22 mouse cellular contexts compared by ENCODE assay signal in genomic region chr13:56461460-56461859, GRCm38 (mm10). TPM values are rescaled to one million over a fixed set of nuclear protein-coding genes. Genes with fewer than 3 reads are reported as not detected.
A peak's percentile ranks its signal among the peaks of the same experiment; 100 is the strongest.
DNase-seq lines count a peak whose midpoint lies in the region; ATAC-seq and TF ChIP-seq lines count a peak whose summit lies in the region.
"Had no signal": no experiment of that assay in that cellular context is flagged by ENCODE, and none has a peak within 500 bp of the region (broad histone marks: within the 10 kb centered on the region; RNA-seq: fewer than 3 reads in every experiment).

No protein-coding gene starts in this region.

- no peak overlapping the region for H3K27ac ChIP-seq in kidney, embryonic 16.5 days (ENCODE audit: low read length)
- H3K27ac ChIP-seq in liver, adult 2 months (replicated peaks; ENCODE audit: insufficient read depth, low read depth, low read length) = no peak overlapping the region
- no peak overlapping the region for H3K27ac ChIP-seq in liver, embryonic 11.5 days (ENCODE audit: low read depth, low read length)
- H3K27ac ChIP-seq: embryonic facial prominence, embryonic 10.5 days; forebrain, embryonic 13.5 days; gastrocnemius, adult 2 months; heart, embryonic 10.5 days; hindbrain, embryonic 12.5 days had no signal

- DNase-seq in kidney, adult 18-20 months = peak; percentile 61
- peak; percentile 96 for DNase-seq in liver, adult 2 months (ENCODE audit: extremely low read depth, low read depth, low spot score)
- no peak for DNase-seq in liver, embryonic 11.5 days (ENCODE audit: low spot score)
- DNase-seq in kidney, postnatal 14 days = peak; percentile 39
- DNase-seq: adrenal gland, adult 2 months; adrenal gland, postnatal 25 days; cerebellum, adult 2 months; cerebellum, postnatal 10 days; gastrocnemius, adult 2 months; gastrocnemius, postnatal 25 days; heart, postnatal 10 days; heart, postnatal 4 days had no signal

- TF ChIP-seq CTCF in liver, adult 2 months (IDR thresholded peaks at IDR 0.05; ENCODE audit: low read depth, low read length) = peak; percentile 48

- no peak overlapping the region for H3K4me2 ChIP-seq in kidney, embryonic 16.5 days (replicated peaks; ENCODE audit: low read depth, low read length)
- H3K4me2 ChIP-seq in liver, embryonic 11.5 days = no peak overlapping the region
- H3K4me2 ChIP-seq: forebrain, embryonic 13.5 days; hindbrain, embryonic 12.5 days had no signal

- ATAC-seq in kidney, embryonic 16.5 days (ENCODE audit: low FRiP score, low TSS enrichment) = no peak
- ATAC-seq in liver, embryonic 11.5 days (replicated peaks; ENCODE audit: low FRiP score) = no peak
- no peak for ATAC-seq in cerebellum, adult (ENCODE audit: insufficient number of reproducible peaks, low FRiP score, low TSS enrichment)
- ATAC-seq: forebrain, embryonic 13.5 days had no signal

- no peaks in the 10 kb centered on the region for H3K27me3 ChIP-seq in kidney, embryonic 16.5 days (ENCODE audit: insufficient read depth, low read length)
- H3K27me3 ChIP-seq in liver, adult 2 months (ENCODE audit: control insufficient read depth, insufficient read depth, low read length) = no peaks in the 10 kb centered on the region
- 0 out of 2 replicates have a peak, but pooled peaks cover 2% of the 10 kb centered on the region for H3K27me3 ChIP-seq in liver, embryonic 11.5 days (replicated peaks; ENCODE audit: control insufficient read depth, insufficient read depth, low read length)
- H3K27me3 ChIP-seq: hindbrain, embryonic 12.5 days had no signal

- TF ChIP-seq POLR2A in liver, adult 2 months (IDR thresholded peaks at IDR 0.05; ENCODE audit: extremely low read depth, insufficient read depth, low read length) = no peak

- WGBS in kidney, embryonic 16.5 days = 74% methylated on average over 4 of the region's 4 CpGs
- WGBS in liver, adult 2 months = 32% methylated on average over 4 of the region's 4 CpGs
- WGBS in liver, embryonic 11.5 days = 62% methylated on average over 4 of the region's 4 CpGs

- H3K9ac ChIP-seq in kidney, embryonic 16.5 days (replicated peaks; ENCODE audit: low read length) = no peak overlapping the region
- H3K9ac ChIP-seq in liver, adult 2 months (ENCODE audit: low read depth, low read length) = no peak overlapping the region
- no peak overlapping the region for H3K9ac ChIP-seq in liver, embryonic 11.5 days (ENCODE audit: low read depth, low read length)
- H3K9ac ChIP-seq: forebrain, embryonic 13.5 days; hindbrain, embryonic 12.5 days had no signal

- no peaks in the 10 kb centered on the region for H3K9me3 ChIP-seq in kidney, embryonic 16.5 days (ENCODE audit: low read length)
- no peaks in the 10 kb centered on the region for H3K9me3 ChIP-seq in liver, embryonic 11.5 days (ENCODE audit: control insufficient read depth, low read length)
- H3K9me3 ChIP-seq: embryonic facial prominence, embryonic 10.5 days; forebrain, embryonic 13.5 days; heart, embryonic 10.5 days; hindbrain, embryonic 12.5 days had no signal

- H3K79me2 ChIP-seq in liver, adult 2 months (ENCODE audit: control insufficient read depth, insufficient read depth, low read length) = no peaks in the 10 kb centered on the region

- H3K36me3 ChIP-seq in kidney, embryonic 16.5 days (ENCODE audit: insufficient read depth, low read length) = no peaks in the 10 kb centered on the region
- H3K36me3 ChIP-seq in liver, adult 2 months (ENCODE audit: control insufficient read depth, insufficient read depth, low read length) = no peaks in the 10 kb centered on the region
- no peaks in the 10 kb centered on the region for H3K36me3 ChIP-seq in liver, embryonic 11.5 days (ENCODE audit: control insufficient read depth, insufficient read depth, low read length)
- H3K36me3 ChIP-seq: embryonic facial prominence, embryonic 10.5 days; heart, embryonic 10.5 days; hindbrain, embryonic 12.5 days had no signal

- H3K4me3 ChIP-seq in kidney, embryonic 16.5 days (ENCODE audit: low read length) = no peak overlapping the region
- H3K4me3 ChIP-seq in liver, adult 2 months (ENCODE audit: insufficient read depth, low read depth, low read length) = no peak overlapping the region
- H3K4me3 ChIP-seq in liver, embryonic 11.5 days (ENCODE audit: low read depth, low read length) = no peak overlapping the region
- H3K4me3 ChIP-seq: embryonic facial prominence, embryonic 10.5 days; forebrain, embryonic 13.5 days; gastrocnemius, adult 2 months; heart, embryonic 10.5 days; hindbrain, embryonic 12.5 days had no signal

- no peaks in the 10 kb centered on the region for H3K4me1 ChIP-seq in kidney, embryonic 16.5 days (ENCODE audit: insufficient read depth, low read length)
- H3K4me1 ChIP-seq in liver, adult 2 months (ENCODE audit: control insufficient read depth, insufficient read depth, low read length) = peaks cover 6% of the 10 kb centered on the region
- H3K4me1 ChIP-seq in liver, embryonic 11.5 days (replicated peaks; ENCODE audit: control insufficient read depth, insufficient read depth, low read length) = no peaks in the 10 kb centered on the region
- H3K4me1 ChIP-seq: forebrain, embryonic 13.5 days; heart, embryonic 10.5 days had no signal

RNA-seq across cellular contexts. Expression of gene Il9, which starts 20.6 kb away (rescaled TPM):
- not detected in 2 replicates for polyA plus RNA-seq in kidney, embryonic 16.5 days (2015; fragmentation: Nextera tagmentation; extraction: Ambion mirVana)
- not detected in 2 replicates for total RNA-seq in liver, adult 2 months (2014; rRNA removed)
- not detected in 2 replicates for polyA plus RNA-seq in liver, adult 2 months (2012; rRNA removed)
- polyA plus RNA-seq in liver, embryonic 11.5 days (2014; fragmentation: Nextera tagmentation; extraction: Ambion mirVana) = not detected in 2 replicates
- total RNA-seq: adrenal gland, adult 2 months; adrenal gland, postnatal 25 days; ES-E14; gastrocnemius, adult 2 months; gastrocnemius, postnatal 25 days; granulocyte monocyte progenitor cell, adult 5-6 weeks; heart, postnatal 10 days; heart, postnatal 4 days had no signal
- polyA plus RNA-seq: adrenal gland, adult 2 months; cerebellum, adult 2 months; embryonic facial prominence, embryonic 10.5 days; embryonic facial prominence, embryonic 14.5 days; forebrain, embryonic 13.5 days; heart, embryonic 10.5 days; heart, embryonic 14.5 days; hindbrain, embryonic 12.5 days had no signal

RNA-seq across cellular contexts. Expression of gene Slc25a48, which starts 23.3 kb away (rescaled TPM):
- 0.45 and 0.60 TPM in 2 replicates for polyA plus RNA-seq in kidney, embryonic 16.5 days (2015; fragmentation: Nextera tagmentation; extraction: Ambion mirVana)
- total RNA-seq in liver, adult 2 months (2014; rRNA removed) = 3.7 and 5.7 TPM in 2 replicates
- 5.4 and 8.7 TPM in 2 replicates for polyA plus RNA-seq in liver, adult 2 months (2012; rRNA removed)
- 0.18 and 0.37 TPM in 2 replicates for polyA plus RNA-seq in liver, embryonic 11.5 days (2014; fragmentation: Nextera tagmentation; extraction: Ambion mirVana)
- total RNA-seq: gastrocnemius, adult 2 months; gastrocnemius, postnatal 25 days; granulocyte monocyte progenitor cell, adult 5-6 weeks had no signal
- polyA plus RNA-seq: embryonic facial prominence, embryonic 10.5 days; forebrain, embryonic 13.5 days; heart, embryonic 14.5 days; hindbrain, embryonic 12.5 days had no signal

RNA-seq across cellular contexts. Expression of gene Gm3045, which starts 35.1 kb away (rescaled TPM):
- polyA plus RNA-seq in kidney, embryonic 16.5 days (2015; fragmentation: Nextera tagmentation; extraction: Ambion mirVana) = not detected in 2 replicates
- total RNA-seq in liver, adult 2 months (2014; rRNA removed) = not detected in 2 replicates
- not detected in 2 replicates for polyA plus RNA-seq in liver, adult 2 months (2012; rRNA removed)
- not detected in 2 replicates for polyA plus RNA-seq in liver, embryonic 11.5 days (2014; fragmentation: Nextera tagmentation; extraction: Ambion mirVana)
- total RNA-seq: adrenal gland, adult 2 months; adrenal gland, postnatal 25 days; ES-E14; gastrocnemius, adult 2 months; gastrocnemius, postnatal 25 days; granulocyte monocyte progenitor cell, adult 5-6 weeks; heart, postnatal 10 days; heart, postnatal 4 days had no signal
- polyA plus RNA-seq: adrenal gland, adult 2 months; cerebellum, adult 2 months; embryonic facial prominence, embryonic 10.5 days; embryonic facial prominence, embryonic 14.5 days; forebrain, embryonic 13.5 days; heart, embryonic 10.5 days; heart, embryonic 14.5 days; hindbrain, embryonic 12.5 days had no signal
